Mouse (Mus musculus) large intestine, adult 2 months (tissue): ENCODE measurements at regions not wholly inside any gene's neighbourhood (a gene's known extent, or its start where the extent isn't known, plus 50 kb on each side); places are given as distances from the start of the nearest gene placed in this dataset.
"Not testable (repeated sequence)": the region's sequence is repeated elsewhere in the genome, so short reads cannot be mapped to it uniquely, and the experiment has no call there.

ENCODE experiments used
- DNase-seq: peaks from one replicate; pipeline ENCODE4 v3.0.0-alpha.2; 2012; ENCODE audit warnings: low read depth, low spot score
- WGBS: fragments of 180-500 bp; shearing (Covaris S2); methylation state at CpG from one replicate; pipeline ENCODE4 v1.1.7; 2018; 5-methylcytosine and 5-hydroxymethylcytosine counted together

GRCm38 (mm10) chr3:50657890-50658289, 214.5 kb upstream of the Slc7a11 start:
- WGBS = 16% methylated on average over 2 of the region's 2 CpGs
- DNase-seq = peak; percentile 8

GRCm38 (mm10) chr3:50654441-50654840, 211.0 kb upstream of the Slc7a11 start:
- 30% methylated on average over 2 of the region's 2 CpGs for WGBS
- no peak for DNase-seq

- no peak for DNase-seq
- 82% methylated on average over 3 of the region's 3 CpGs for whole genome bisulfite sequencing
Measured at GRCm38 (mm10) chr3:50652265-50652664, 208.9 kb upstream of the Slc7a11 start.

GRCm38 (mm10) chr3:50643068-50643467, 199.7 kb upstream of the Slc7a11 start:
- DNase-seq = no peak
- 83% methylated on average over 2 of the region's 2 CpGs for WGBS

GRCm38 (mm10) chr3:50639907-50640323, 196.5 kb upstream of the Slc7a11 start:
- no peak for DNase-seq
- 93% methylated on average over 12 of the region's 12 CpGs for WGBS

GRCm38 (mm10) chr3:50634457-50635075, 191.2 kb upstream of the Slc7a11 start:
- DNase-seq = no peak

GRCm38 (mm10) chr3:50631286-50631685, 187.9 kb upstream of the Slc7a11 start:
- DNase-seq = no peak

More at GRCm38 (mm10) chr3:50634457-50635075, 191.2 kb upstream of the Slc7a11 start:
- WGBS = 91% methylated on average over 7 of the region's 7 CpGs

- DNase-seq = no peak
- 69% methylated on average over 9 of the region's 9 CpGs for WGBS
Measured at GRCm38 (mm10) chr3:50628092-50628696, 184.8 kb upstream of the Slc7a11 start.

- WGBS = 51% methylated on average over 3 of the region's 3 CpGs
- not testable (repeated sequence) for DNase-seq
Measured at GRCm38 (mm10) chr3:50621176-50621575, 177.8 kb upstream of the Slc7a11 start.

GRCm38 (mm10) chr3:50619061-50619460, 175.6 kb upstream of the Slc7a11 start:
- 75% methylated on average over 6 of the region's 6 CpGs for WGBS
- no peak for DNase-seq

- no peak for DNase-seq
- 77% methylated on average over 8 of the region's 8 CpGs for WGBS
Measured at GRCm38 (mm10) chr3:50615384-50616285, 172.2 kb upstream of the Slc7a11 start.

- DNase-seq = no peak
- WGBS = 81% methylated on average over 2 of the region's 2 CpGs
Measured at GRCm38 (mm10) chr3:50613011-50613410, 169.6 kb upstream of the Slc7a11 start.

GRCm38 (mm10) chr3:50609341-50610012, 166.1 kb upstream of the Slc7a11 start:
- DNase-seq = no peak
- 41% methylated on average over 11 of the region's 11 CpGs for WGBS

GRCm38 (mm10) chr3:50607736-50608135, 164.3 kb upstream of the Slc7a11 start:
- WGBS = 55% methylated on average over 7 of the region's 7 CpGs
- no peak for DNase-seq

GRCm38 (mm10) chr3:50606986-50607385, 163.6 kb upstream of the Slc7a11 start:
- no peak for DNase-seq
- 26% methylated on average over 1 of the region's 1 CpGs for WGBS

GRCm38 (mm10) chr3:50605750-50606149, 162.3 kb upstream of the Slc7a11 start:
- DNase-seq = no peak
- WGBS = 83% methylated on average over 4 of the region's 4 CpGs

GRCm38 (mm10) chr3:50603182-50603581, 159.8 kb upstream of the Slc7a11 start:
- 18% methylated on average over 7 of the region's 7 CpGs for WGBS
- DNase-seq = no peak

GRCm38 (mm10) chr3:50595732-50596131, 152.3 kb upstream of the Slc7a11 start:
- DNase-seq = no peak
- 98% methylated on average over 1 of the region's 1 CpGs for WGBS

GRCm38 (mm10) chr3:50584323-50584722, 140.9 kb upstream of the Slc7a11 start:
- WGBS = 94% methylated on average over 1 of the region's 1 CpGs
- DNase-seq = no peak

GRCm38 (mm10) chr3:50583475-50583874, 140.1 kb upstream of the Slc7a11 start:
- no peak for DNase-seq
- 49% methylated on average over 6 of the region's 6 CpGs for WGBS
